Mouse (Mus musculus) neural tube, embryonic 11.5 days (tissue): ENCODE measurements at regions not wholly inside any gene's neighbourhood (a gene's known extent, or its start where the extent isn't known, plus 50 kb on each side); places are given as distances from the start of the nearest gene placed in this dataset.

Experiments used
- ATAC-seq: fragments of 200-750 bp; cut with Nextera tagmentation; 2 replicates; pipeline ENCODE4 v1.8.0; 2017; ENCODE audit warnings: moderate number of reproducible peaks, mild to moderate bottlenecking, moderate TSS enrichment, moderate library complexity; ENCODE audit not compliant: insufficient read depth, low FRiP score, low TSS enrichment
- DNase-seq: peaks from one replicate; pipeline ENCODE4 v3.0.0-alpha.2; 2015; ENCODE audit warnings: low spot score
- H3K27ac ChIP-seq: fragments of 300-500 bp; sonication (generic); 2 replicates; pipeline ENCODE4 v1.5.1; 2014; ENCODE audit warnings: low read depth, mild to moderate bottlenecking, low read length
- H3K27me3 ChIP-seq: fragments of 300-500 bp; sonication (generic); 2 replicates; pipeline ENCODE4 v1.6.1; 2014; ENCODE audit warnings: mild to moderate bottlenecking, low read length, mixed read lengths; ENCODE audit not compliant: control insufficient read depth, insufficient read depth
- H3K36me3 ChIP-seq: fragments of 300-500 bp; sonication (generic); 2 replicates; pipeline ENCODE4 v1.6.1; 2014; ENCODE audit warnings: mild to moderate bottlenecking, low read length, moderate library complexity, mixed read lengths; ENCODE audit not compliant: control insufficient read depth, insufficient read depth
- H3K4me1 ChIP-seq: fragments of 300-500 bp; sonication (generic); 2 replicates; pipeline ENCODE4 v1.6.1; 2014; ENCODE audit warnings: low read length, mixed read lengths; ENCODE audit not compliant: control insufficient read depth, insufficient read depth
- H3K4me2 ChIP-seq: fragments of 300-500 bp; sonication (generic); 2 replicates; pipeline ENCODE4 v1.6.1; 2014; ENCODE audit warnings: low read depth, mild to moderate bottlenecking, moderate library complexity
- H3K4me3 ChIP-seq: fragments of 300-500 bp; sonication (generic); 2 replicates; pipeline ENCODE4 v1.5.1; 2014; ENCODE audit warnings: low read depth, low read length
- H3K9ac ChIP-seq: fragments of 300-500 bp; sonication (generic); 2 replicates; pipeline ENCODE4 v1.6.1; 2014; ENCODE audit warnings: mild to moderate bottlenecking, low read length
- H3K9me3 ChIP-seq: fragments of 300-500 bp; sonication (generic); 2 replicates; pipeline ENCODE4 v1.6.1; 2016; ENCODE audit warnings: low read length; ENCODE audit not compliant: control insufficient read depth
- WGBS: fragments of 180-500 bp; shearing (Covaris S2); extraction: QIAGEN DNeasy Blood & Tissue Kit; methylation state at CpG from one replicate; pipeline ENCODE4 v1.1.7; 2014; 5-methylcytosine and 5-hydroxymethylcytosine counted together

- Histone ChIP-seq H3K9ac (no peak overlapping the region), H3K4me2 (no peak overlapping the region), H3K27me3 (no peaks in the 10 kb centered on the region), H3K9me3 (no peaks in the 10 kb centered on the region), H3K4me3 (no peak overlapping the region), H3K36me3 (no peaks in the 10 kb centered on the region), H3K4me1 (no peaks in the 10 kb centered on the region), H3K27ac (no peak overlapping the region)
- no peak for DNase-seq
- ATAC-seq = no peak
- 66% methylated on average over 3 of the region's 3 CpGs for WGBS
Observed at GRCm38 (mm10) chr1:151105251-151105650, 77.1 kb upstream of the Gm47985 start.

- Histone ChIP-seq H3K27me3 (no peaks in the 10 kb centered on the region), H3K27ac (no peak overlapping the region), H3K4me3 (no peak overlapping the region), H3K36me3 (no peaks in the 10 kb centered on the region), H3K4me2 (no peak overlapping the region), H3K4me1 (no peaks in the 10 kb centered on the region), H3K9me3 (no peaks in the 10 kb centered on the region), H3K9ac (no peak overlapping the region)
- ATAC-seq = no peak
- 72% methylated on average over 3 of the region's 3 CpGs for WGBS
- no peak for DNase-seq
Observed at GRCm38 (mm10) chr1:151107401-151107800, 74.9 kb upstream of the Gm47985 start.

- no peaks in the 10 kb centered on the region for H3K9me3 ChIP-seq
- WGBS = 91% methylated on average over 2 of the region's 2 CpGs
- no peak for DNase-seq
Observed at GRCm38 (mm10) chr1:151109333-151109732, 73.0 kb upstream of the Gm47985 start.

DNA sequence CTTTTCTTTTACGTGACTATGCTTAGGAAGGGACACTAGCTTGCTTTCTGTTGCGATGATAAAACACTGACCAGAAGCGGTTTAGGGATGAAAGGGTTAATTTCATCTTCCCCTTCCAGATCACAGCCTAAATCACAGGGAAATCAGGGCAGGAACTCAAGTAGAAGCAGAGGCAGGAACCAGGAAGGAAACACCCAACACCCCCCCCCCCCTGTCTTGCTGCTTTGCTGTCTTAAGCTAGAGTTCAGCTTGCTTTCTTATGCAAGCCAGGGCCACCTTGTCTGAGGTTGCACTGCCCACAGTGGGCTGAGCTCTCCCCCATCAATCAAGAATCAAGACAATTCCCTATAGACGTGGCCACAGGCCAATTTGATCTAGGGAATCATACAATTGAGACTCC lies 71.9 kb upstream of the Gm47985 start:
- no peak overlapping the region for H3K4me3 ChIP-seq
- no peak overlapping the region for H3K27ac ChIP-seq
- H3K9ac ChIP-seq = no peak overlapping the region
- no peaks in the 10 kb centered on the region for H3K4me1 ChIP-seq
- no peaks in the 10 kb centered on the region for H3K9me3 ChIP-seq
- no peaks in the 10 kb centered on the region for H3K27me3 ChIP-seq
- no peak for ATAC-seq
- H3K36me3 ChIP-seq = no peaks in the 10 kb centered on the region
- DNase-seq = no peak
- H3K4me2 ChIP-seq = no peak overlapping the region
- WGBS = 68% methylated on average over 4 of the region's 4 CpGs

More at GRCm38 (mm10) chr1:151109333-151109732, 73.0 kb upstream of the Gm47985 start:
- Histone ChIP-seq H3K36me3 (no peaks in the 10 kb centered on the region), H3K4me1 (no peaks in the 10 kb centered on the region), H3K4me2 (no peak overlapping the region), H3K27ac (no peak overlapping the region), H3K4me3 (no peak overlapping the region), H3K27me3 (no peaks in the 10 kb centered on the region), H3K9ac (no peak overlapping the region)
- no peak for ATAC-seq

DNA sequence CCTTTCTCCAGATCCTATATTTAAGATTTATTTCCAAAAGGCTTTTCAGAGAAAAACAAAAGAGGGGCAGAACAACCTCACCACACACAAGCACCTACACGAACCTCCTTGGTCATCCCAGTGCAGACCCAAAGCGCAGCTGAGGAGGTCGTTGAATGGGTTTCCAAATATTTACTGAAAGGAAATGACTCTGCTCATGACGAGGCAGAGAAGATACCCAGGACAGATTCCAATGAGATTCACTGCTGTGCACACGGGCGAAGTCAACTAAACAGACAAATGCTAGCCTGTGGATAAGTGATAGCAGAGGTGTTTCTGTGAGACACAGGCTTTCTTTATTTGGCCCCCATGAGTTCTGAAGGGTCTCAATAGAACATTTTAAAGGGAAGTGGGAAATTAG lies 70.7 kb upstream of the Gm47985 start:
- 49% methylated on average over 6 of the region's 6 CpGs for WGBS
- no peak for DNase-seq

GRCm38 (mm10) chr1:151112390-151112789 lies 69.9 kb upstream of the Gm47985 start:
- no peaks in the 10 kb centered on the region for H3K27me3 ChIP-seq
- ATAC-seq = peak; percentile 59; the same call in 1 of the 2 replicates
- no peaks in the 10 kb centered on the region for H3K4me1 ChIP-seq
- H3K4me3 ChIP-seq = no peak overlapping the region
- no peaks in the 10 kb centered on the region for H3K36me3 ChIP-seq
- no peak overlapping the region for H3K9ac ChIP-seq
- DNase-seq = no peak
- no peak overlapping the region for H3K4me2 ChIP-seq
- 14% methylated on average over 2 of the region's 2 CpGs for WGBS
- 0 out of 2 replicates have a peak overlapping the region, but pooled peaks have one; percentile 7 for H3K27ac ChIP-seq
- H3K9me3 ChIP-seq = no peaks in the 10 kb centered on the region

More for the DNA sequence above, 70.7 kb upstream of the Gm47985 start:
- Histone ChIP-seq H3K9me3 (no peaks in the 10 kb centered on the region), H3K36me3 (no peaks in the 10 kb centered on the region), H3K27me3 (no peaks in the 10 kb centered on the region), H3K4me2 (no peak overlapping the region), H3K4me1 (no peaks in the 10 kb centered on the region), H3K4me3 (no peak overlapping the region), H3K9ac (no peak overlapping the region), H3K27ac (no peak overlapping the region)
- no peak for ATAC-seq

DNA sequence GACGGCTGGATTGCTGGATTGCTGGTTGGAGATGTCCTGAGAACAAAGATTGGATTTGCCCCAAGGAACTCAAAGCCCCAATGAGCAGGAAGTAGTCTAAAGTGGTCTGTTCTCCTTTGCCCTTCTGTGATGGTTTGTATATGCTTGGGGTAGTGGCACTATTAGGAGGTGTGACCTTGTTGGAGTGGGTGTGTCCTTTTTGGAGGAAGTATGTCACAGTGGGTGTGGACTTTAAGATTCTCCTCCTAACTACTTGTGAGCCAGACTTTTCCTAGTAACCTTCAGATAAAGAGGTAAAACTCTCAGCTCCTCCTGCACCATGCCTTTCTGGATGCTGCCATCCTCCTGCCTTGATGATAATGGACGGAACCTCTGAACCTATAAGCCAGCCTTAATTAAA lies 69.1 kb upstream of the Gm47985 start:
- Histone ChIP-seq H3K4me1 (no peaks in the 10 kb centered on the region), H3K36me3 (no peaks in the 10 kb centered on the region), H3K27ac (no peak overlapping the region), H3K4me2 (no peak overlapping the region), H3K27me3 (no peaks in the 10 kb centered on the region), H3K9ac (no peak overlapping the region), H3K4me3 (no peak overlapping the region), H3K9me3 (no peaks in the 10 kb centered on the region)
- DNase-seq = no peak
- ATAC-seq = no peak
- 63% methylated on average over 2 of the region's 2 CpGs for WGBS

GRCm38 (mm10) chr1:151118530-151118929 lies 63.8 kb upstream of the Gm47985 start:
- no peak for DNase-seq
- Histone ChIP-seq H3K4me2 (no peak overlapping the region), H3K9me3 (no peaks in the 10 kb centered on the region), H3K4me1 (no peaks in the 10 kb centered on the region), H3K36me3 (no peaks in the 10 kb centered on the region), H3K4me3 (no peak overlapping the region), H3K27me3 (no peaks in the 10 kb centered on the region), H3K27ac (no peak overlapping the region), H3K9ac (no peak overlapping the region)
- WGBS = 48% methylated on average over 4 of the region's 4 CpGs
- ATAC-seq = no peak

GRCm38 (mm10) chr1:151118982-151119381 lies 63.4 kb upstream of the Gm47985 start:
- DNase-seq (no peak), ATAC-seq (no peak)
- Histone ChIP-seq H3K9ac (no peak overlapping the region), H3K4me3 (no peak overlapping the region), H3K4me1 (no peaks in the 10 kb centered on the region), H3K9me3 (no peaks in the 10 kb centered on the region), H3K4me2 (no peak overlapping the region), H3K27me3 (no peaks in the 10 kb centered on the region), H3K27ac (no peak overlapping the region), H3K36me3 (no peaks in the 10 kb centered on the region)
- 89% methylated on average over 4 of the region's 4 CpGs for WGBS
